22 mouse cellular contexts compared by ENCODE assay signal in the genomic region with DNA sequence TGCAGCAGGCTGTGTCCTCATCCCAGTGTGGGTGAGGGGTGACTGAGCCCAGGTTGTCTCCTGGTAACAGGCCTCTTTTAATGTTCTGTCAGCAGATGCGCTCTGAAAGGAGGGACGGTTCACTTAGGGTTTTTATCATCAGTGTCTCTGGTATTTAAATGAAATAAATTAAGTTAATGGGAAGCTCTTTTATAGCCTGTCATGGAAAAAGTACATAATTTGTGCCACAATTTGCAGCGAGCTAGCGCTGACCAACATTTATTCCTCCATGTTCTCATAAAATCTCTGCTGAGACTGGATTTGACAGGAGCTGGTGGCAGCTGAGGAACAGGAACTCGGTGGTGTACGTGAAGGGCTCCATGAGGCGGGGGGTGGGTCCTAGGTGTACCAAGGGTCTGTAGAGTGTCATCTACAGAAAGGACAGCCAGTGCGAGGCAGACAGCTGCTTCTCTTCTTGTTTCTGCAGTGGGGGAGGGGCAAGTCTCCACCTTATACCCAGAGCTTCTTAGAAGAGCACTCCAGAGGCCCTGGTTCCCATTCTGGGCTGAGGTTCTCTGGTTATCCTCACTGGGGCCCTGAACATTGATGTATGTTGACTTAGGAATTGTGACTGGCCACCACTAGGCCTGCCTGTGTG. TPM values are rescaled to one million over a fixed set of nuclear protein-coding genes. Genes with fewer than 3 reads are reported as not detected.
DNase-seq lines count a peak whose midpoint lies in the region; ATAC-seq lines count a peak whose summit lies in the region.
"Had no signal": no experiment of that assay in that cellular context is flagged by ENCODE, and none has a peak within 500 bp of the region (broad histone marks: within the 10 kb centered on the region; RNA-seq: fewer than 3 reads in every experiment).

No protein-coding gene starts in this region.

- no peaks in the 10 kb centered on the region for H3K9me3 ChIP-seq in forebrain, embryonic 13.5 days (replicated peaks)
- H3K9me3 ChIP-seq in forebrain, embryonic 10.5 days = no peaks in the 10 kb centered on the region
- H3K9me3 ChIP-seq in liver, embryonic 13.5 days (replicated peaks) = no peaks in the 10 kb centered on the region
- no peaks in the 10 kb centered on the region for H3K9me3 ChIP-seq in liver, embryonic 11.5 days (ENCODE audit: control insufficient read depth, low read length)
- no peaks in the 10 kb centered on the region for H3K9me3 ChIP-seq in embryonic facial prominence, embryonic 10.5 days
- no peaks in the 10 kb centered on the region for H3K9me3 ChIP-seq in hindbrain, embryonic 16.5 days (ENCODE audit: control insufficient read depth, low read length)
- H3K9me3 ChIP-seq: hindbrain, embryonic 15.5 days; limb, embryonic 12.5 days had no signal

- intact Hi-C loops in gastrocnemius, postnatal 36 days (cut with DNase I) = no loop called here

- H3K27me3 ChIP-seq in forebrain, embryonic 13.5 days = no peaks in the 10 kb centered on the region
- no peaks in the 10 kb centered on the region for H3K27me3 ChIP-seq in forebrain, embryonic 10.5 days (ENCODE audit: poor library complexity, severe bottlenecking)
- H3K27me3 ChIP-seq in liver, embryonic 13.5 days = no peaks in the 10 kb centered on the region
- no peaks in the 10 kb centered on the region for H3K27me3 ChIP-seq in liver, embryonic 11.5 days (replicated peaks; ENCODE audit: control insufficient read depth, insufficient read depth, low read length)
- no peaks in the 10 kb centered on the region for H3K27me3 ChIP-seq in embryonic facial prominence, embryonic 10.5 days (replicated peaks; ENCODE audit: low read depth, poor library complexity, severe bottlenecking)
- H3K27me3 ChIP-seq in hindbrain, embryonic 16.5 days (replicated peaks; ENCODE audit: control insufficient read depth, insufficient read depth, low read length) = no peaks in the 10 kb centered on the region
- H3K27me3 ChIP-seq: hindbrain, embryonic 15.5 days; limb, embryonic 12.5 days had no signal

- H3K9ac ChIP-seq in forebrain, embryonic 13.5 days = no peak overlapping the region
- no peak overlapping the region for H3K9ac ChIP-seq in liver, embryonic 13.5 days
- no peak overlapping the region for H3K9ac ChIP-seq in liver, embryonic 11.5 days (ENCODE audit: low read depth, low read length)
- no peak overlapping the region for H3K9ac ChIP-seq in hindbrain, embryonic 16.5 days (ENCODE audit: low read depth, low read length)
- H3K9ac ChIP-seq: hindbrain, embryonic 15.5 days; limb, embryonic 12.5 days; liver, postnatal 0 days had no signal

- peak overlapping the region; percentile 62 for H3K27ac ChIP-seq in forebrain, embryonic 13.5 days
- no peak overlapping the region for H3K27ac ChIP-seq in forebrain, embryonic 10.5 days
- H3K27ac ChIP-seq in liver, embryonic 13.5 days = no peak overlapping the region
- H3K27ac ChIP-seq in liver, embryonic 11.5 days (ENCODE audit: low read depth, low read length) = no peak overlapping the region
- peak overlapping the region; percentile 16; the same call in 1 of the 2 replicates for H3K27ac ChIP-seq in embryonic facial prominence, embryonic 10.5 days (replicated peaks)
- H3K27ac ChIP-seq in hindbrain, embryonic 16.5 days (ENCODE audit: low read depth, low read length) = no peak overlapping the region
- H3K27ac ChIP-seq: hindbrain, embryonic 15.5 days; layer of hippocampus, adult 2 months; left cerebral cortex, adult 2 months; limb, embryonic 12.5 days had no signal

- no peak for DNase-seq in forebrain, embryonic 10.5 days (ENCODE audit: extremely low spot score, low spot score)
- DNase-seq in liver, embryonic 13.5 days = no peak
- DNase-seq in liver, embryonic 11.5 days (ENCODE audit: low spot score) = no peak
- no peak for DNase-seq in embryonic facial prominence, embryonic 10.5 days (ENCODE audit: low spot score)
- DNase-seq in gastrocnemius, postnatal 36 days = no peak
- DNase-seq: adrenal gland, adult 8-10 months; cerebellum, adult 9-10 months; embryo, embryonic 11 days; gastrocnemius, postnatal 10 days; liver, postnatal 0 days; thymus, postnatal 4 days had no signal

- peaks cover 52% of the 10 kb centered on the region for H3K4me1 ChIP-seq in forebrain, embryonic 13.5 days
- H3K4me1 ChIP-seq in forebrain, embryonic 10.5 days = peaks cover 41% of the 10 kb centered on the region
- H3K4me1 ChIP-seq in liver, embryonic 13.5 days (replicated peaks) = peaks cover 23% of the 10 kb centered on the region
- peaks cover 21% of the 10 kb centered on the region for H3K4me1 ChIP-seq in liver, embryonic 11.5 days (replicated peaks; ENCODE audit: control insufficient read depth, insufficient read depth, low read length)
- H3K4me1 ChIP-seq in embryonic facial prominence, embryonic 10.5 days = peaks cover 51% of the 10 kb centered on the region
- peaks cover 20% of the 10 kb centered on the region for H3K4me1 ChIP-seq in hindbrain, embryonic 16.5 days (ENCODE audit: control insufficient read depth, insufficient read depth, low read depth, low read length)

- H3K4me3 ChIP-seq in forebrain, embryonic 13.5 days = no peak overlapping the region
- H3K4me3 ChIP-seq in forebrain, embryonic 10.5 days = no peak overlapping the region
- no peak overlapping the region for H3K4me3 ChIP-seq in liver, embryonic 13.5 days (replicated peaks)
- H3K4me3 ChIP-seq in liver, embryonic 11.5 days (ENCODE audit: low read depth, low read length) = no peak overlapping the region
- H3K4me3 ChIP-seq in embryonic facial prominence, embryonic 10.5 days = no peak overlapping the region
- H3K4me3 ChIP-seq in hindbrain, embryonic 16.5 days (ENCODE audit: low read length) = no peak overlapping the region
- H3K4me3 ChIP-seq: hindbrain, embryonic 15.5 days; layer of hippocampus, adult 2 months; left cerebral cortex, adult 2 months; limb, embryonic 12.5 days; myocyte had no signal

- H3K4me2 ChIP-seq in forebrain, embryonic 13.5 days = no peak overlapping the region
- H3K4me2 ChIP-seq in liver, embryonic 13.5 days = no peak overlapping the region
- no peak overlapping the region for H3K4me2 ChIP-seq in liver, embryonic 11.5 days
- H3K4me2 ChIP-seq in hindbrain, embryonic 16.5 days (ENCODE audit: low read length) = no peak overlapping the region
- H3K4me2 ChIP-seq: heart, embryonic 11.5 days; hindbrain, embryonic 15.5 days; limb, embryonic 12.5 days had no signal

- 81% methylated on average over 8 of the region's 8 CpGs for WGBS in forebrain, embryonic 13.5 days
- WGBS in forebrain, embryonic 10.5 days = 88% methylated on average over 8 of the region's 8 CpGs
- 72% methylated on average over 8 of the region's 8 CpGs for WGBS in liver, embryonic 13.5 days (ENCODE audit: insufficient replicate concordance)
- WGBS in liver, embryonic 11.5 days = 71% methylated on average over 8 of the region's 8 CpGs
- WGBS in embryonic facial prominence, embryonic 10.5 days = 86% methylated on average over 8 of the region's 8 CpGs
- WGBS in hindbrain, embryonic 16.5 days = 56% methylated on average over 8 of the region's 8 CpGs

- ATAC-seq in forebrain, embryonic 13.5 days = no peak
- peak; percentile 22; the same call in 1 of the 2 replicates for ATAC-seq in liver, embryonic 13.5 days (ENCODE audit: low read depth)
- no peak for ATAC-seq in liver, embryonic 11.5 days (replicated peaks; ENCODE audit: low FRiP score)
- ATAC-seq in hindbrain, embryonic 16.5 days = peak; percentile 24; the same call in 1 of the 2 replicates
- no peak for ATAC-seq in frontal cortex, adult (ENCODE audit: low TSS enrichment)
- ATAC-seq: liver, postnatal 0 days had no signal

- peaks cover 20% of the 10 kb centered on the region; the same call in 1 of the 2 replicates for H3K36me3 ChIP-seq in forebrain, embryonic 13.5 days (ENCODE audit: poor library complexity, severe bottlenecking)
- peaks cover 33% of the 10 kb centered on the region for H3K36me3 ChIP-seq in forebrain, embryonic 10.5 days (replicated peaks)
- H3K36me3 ChIP-seq in liver, embryonic 13.5 days = peaks cover 6% of the 10 kb centered on the region
- peaks cover 2% of the 10 kb centered on the region; the same call in 1 of the 2 replicates for H3K36me3 ChIP-seq in liver, embryonic 11.5 days (ENCODE audit: control insufficient read depth, insufficient read depth, low read length)
- peaks cover 43% of the 10 kb centered on the region for H3K36me3 ChIP-seq in embryonic facial prominence, embryonic 10.5 days (replicated peaks)
- H3K36me3 ChIP-seq in hindbrain, embryonic 16.5 days (ENCODE audit: control insufficient read depth, insufficient read depth, low read length) = no peaks in the 10 kb centered on the region
- H3K36me3 ChIP-seq: hindbrain, embryonic 15.5 days had no signal

RNA-seq across cellular contexts. Expression of a gene that starts 30.8 kb away (rescaled TPM):
- polyA plus RNA-seq in forebrain, embryonic 13.5 days (2015; fragmentation: Nextera tagmentation; extraction: Ambion mirVana) = 9.0 and 11.4 TPM in 2 replicates
- polyA plus RNA-seq in forebrain, embryonic 10.5 days (2016; fragmentation: Nextera tagmentation; extraction: Ambion mirVana) = 8.8 and 10.2 TPM in 2 replicates
- 5.7 and 6.5 TPM in 2 replicates for polyA plus RNA-seq in liver, embryonic 13.5 days (2015; fragmentation: Nextera tagmentation; extraction: Ambion mirVana)
- 10.7 and 10.9 TPM in 2 replicates for polyA plus RNA-seq in liver, embryonic 11.5 days (2014; fragmentation: Nextera tagmentation; extraction: Ambion mirVana)
- 8.1 and 9.8 TPM in 2 replicates for polyA plus RNA-seq in embryonic facial prominence, embryonic 10.5 days (2016; fragmentation: Nextera tagmentation; extraction: Ambion mirVana)
- polyA plus RNA-seq in hindbrain, embryonic 16.5 days (2015; fragmentation: Nextera tagmentation; extraction: Ambion mirVana) = 16.3 and 22.1 TPM in 2 replicates
- total RNA-seq in gastrocnemius, postnatal 36 days (2021) = 100 to 1,000 TPM; 137 to 148 TPM

RNA-seq across cellular contexts. Expression of a gene that starts 48.9 kb away (rescaled TPM):
- not detected in 2 replicates for polyA plus RNA-seq in forebrain, embryonic 13.5 days (2015; fragmentation: Nextera tagmentation; extraction: Ambion mirVana)
- not detected in 2 replicates for polyA plus RNA-seq in forebrain, embryonic 10.5 days (2016; fragmentation: Nextera tagmentation; extraction: Ambion mirVana)
- polyA plus RNA-seq in liver, embryonic 13.5 days (2015; fragmentation: Nextera tagmentation; extraction: Ambion mirVana) = not detected in 2 replicates
- polyA plus RNA-seq in liver, embryonic 11.5 days (2014; fragmentation: Nextera tagmentation; extraction: Ambion mirVana) = not detected in 2 replicates
- polyA plus RNA-seq in embryonic facial prominence, embryonic 10.5 days (2016; fragmentation: Nextera tagmentation; extraction: Ambion mirVana) = not detected in 2 replicates
- polyA plus RNA-seq in hindbrain, embryonic 16.5 days (2015; fragmentation: Nextera tagmentation; extraction: Ambion mirVana) = not detected in 2 replicates
- total RNA-seq in gastrocnemius, postnatal 36 days (2021) = not detected
- total RNA-seq: gastrocnemius, postnatal 10 days; layer of hippocampus, adult 2 months; left cerebral cortex, adult 2 months had no signal
- polyA plus RNA-seq: heart, embryonic 11.5 days; hindbrain, embryonic 15.5 days; limb, embryonic 12.5 days; liver, postnatal 0 days; small intestine, adult 2 months; stomach, embryonic 16.5 days had no signal

Comparison
In these comparisons a context has a peak if more than half of its experiments do, and no peak if none do; other contexts are left out.
1. ATAC-seq: peak in liver, embryonic 13.5 days (single experiment) and hindbrain, embryonic 16.5 days (single experiment); none in forebrain, embryonic 13.5 days (single experiment), liver, embryonic 11.5 days (single experiment) and frontal cortex, adult (single experiment).
2. H3K27ac ChIP-seq: peak in forebrain, embryonic 13.5 days (single experiment) and embryonic facial prominence, embryonic 10.5 days (single experiment); none in forebrain, embryonic 10.5 days (single experiment), liver, embryonic 13.5 days (single experiment), liver, embryonic 11.5 days (single experiment) and hindbrain, embryonic 16.5 days (single experiment).